Mouse (Mus musculus) heart, adult 2 months (tissue): Measurements from ENCODE around the gene Kcnj6.

ENCODE experiments used
- CTCF ChIP-seq: fragments of 200-600 bp; IDR thresholded peaks from 2 replicates; pipeline ENCODE4 v1.8.1; 2022; ENCODE audit warnings: antibody characterized with exemption, mild to moderate bottlenecking, moderate library complexity
- EP300 ChIP-seq: fragments of 200-500 bp; IDR thresholded peaks from 2 replicates; pipeline ENCODE4 v1.6.1; 2011; ENCODE audit warnings: low read depth, low read length, control low read depth; ENCODE audit not compliant: insufficient read depth
- POLR2A ChIP-seq: fragments of 200-500 bp; IDR thresholded peaks from 2 replicates; pipeline ENCODE4 v1.6.1; 2011; ENCODE audit warnings: mild to moderate bottlenecking, low read depth, low read length, control low read depth; ENCODE audit not compliant: insufficient read depth

DNA sequence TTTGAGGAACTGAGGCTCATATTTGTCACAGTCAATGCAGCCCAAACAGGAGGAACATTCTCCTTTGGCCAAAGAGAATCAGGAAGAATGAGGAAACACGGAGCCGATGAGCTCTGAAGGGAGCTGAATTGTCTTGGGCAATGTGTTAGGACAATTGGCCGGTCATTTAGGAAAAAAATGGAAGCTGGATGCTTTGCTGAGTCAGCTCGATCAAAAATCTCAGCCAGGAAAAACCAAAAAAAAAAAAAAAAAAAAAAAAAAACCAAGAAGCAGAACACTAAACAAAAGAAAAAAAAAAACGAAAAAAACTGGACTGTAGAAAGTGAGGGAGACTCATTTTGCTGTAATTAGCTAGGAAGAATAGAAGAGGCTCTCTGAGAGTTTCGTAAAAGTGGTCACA is 200.1 kb downstream of the Kcnj6 start:
- TF ChIP-seq CTCF: no peak
- no peak for TF ChIP-seq POLR2A
- TF ChIP-seq EP300: no peak
